Mouse (Mus musculus) heart, embryonic 11.5 days (tissue): ENCODE measurements around the gene Synrg. TPM values are rescaled to one million over a fixed set of nuclear protein-coding genes. Genes with fewer than 3 reads are reported as not detected.
A peak's percentile ranks its signal among the peaks of the same experiment; 100 is the strongest.

Experiments
- ATAC-seq: fragments of 200-750 bp; cut with Nextera tagmentation; replicated peaks from 2 replicates; pipeline ENCODE4 v1.8.0; 2017; ENCODE audit warnings: moderate library complexity; ENCODE audit not compliant: insufficient number of reproducible peaks, low FRiP score, low TSS enrichment
- H3K27ac ChIP-seq: fragments of 300-500 bp; sonication (generic); 2 replicates; pipeline ENCODE4 v1.5.1; 2014; ENCODE audit warnings: mild to moderate bottlenecking, low read depth, low read length
- H3K27me3 ChIP-seq: fragments of 300-500 bp; sonication (generic); 2 replicates; pipeline ENCODE4 v1.6.1; 2014; ENCODE audit warnings: mild to moderate bottlenecking, low read length, mixed read lengths; ENCODE audit not compliant: control insufficient read depth, insufficient read depth
- H3K36me3 ChIP-seq: fragments of 300-500 bp; sonication (generic); 2 replicates; pipeline ENCODE4 v1.6.1; 2014; ENCODE audit warnings: mild to moderate bottlenecking, low read length, moderate library complexity, mixed read lengths; ENCODE audit not compliant: control insufficient read depth, insufficient read depth
- H3K4me1 ChIP-seq: fragments of 300-500 bp; sonication (generic); 2 replicates; pipeline ENCODE4 v1.6.1; 2014; ENCODE audit warnings: low read length; ENCODE audit not compliant: control insufficient read depth, insufficient read depth
- H3K4me2 ChIP-seq: fragments of 300-500 bp; sonication (generic); 2 replicates; pipeline ENCODE4 v1.6.1; 2014; ENCODE audit warnings: mild to moderate bottlenecking, moderate library complexity
- H3K4me3 ChIP-seq: fragments of 300-500 bp; sonication (generic); 2 replicates; pipeline ENCODE4 v1.5.1; 2014; ENCODE audit warnings: low read depth, low read length
- H3K9ac ChIP-seq: fragments of 300-500 bp; sonication (generic); 2 replicates; pipeline ENCODE4 v1.6.1; 2014; ENCODE audit warnings: mild to moderate bottlenecking, low read depth, low read length, moderate library complexity
- H3K9me3 ChIP-seq: fragments of 300-500 bp; sonication (generic); replicated peaks from 2 replicates; pipeline ENCODE4 v1.6.1; 2016; ENCODE audit warnings: low read length; ENCODE audit not compliant: control insufficient read depth
- WGBS: fragments of 180-500 bp; shearing (Covaris S2); extraction: QIAGEN DNeasy Blood & Tissue Kit; methylation state at CpG from one replicate; pipeline ENCODE4 v1.1.7; 2014; ENCODE audit not compliant: insufficient replicate concordance; 5-methylcytosine and 5-hydroxymethylcytosine counted together
- polyA plus RNA-seq: library from polyadenylated mRNA; unstranded; fragments of >200 nt; fragmentation: Nextera tagmentation; extraction: Ambion mirVana; gene quantifications from 2 replicates; pipeline ENCODE4 v1.2.1, GENCODE M21; 2014

Gene Synrg
- polyA plus RNA-seq, 1 experiment from 2014 or later = 7.1 TPM

- Histone ChIP-seq H3K4me1 (peaks cover 8% of the 10 kb centered on the region; the same call in 1 of the 2 replicates), H3K9ac (no peak overlapping the region), H3K27ac (no peak overlapping the region), H3K27me3 (no peaks in the 10 kb centered on the region), H3K4me3 (no peak overlapping the region), H3K9me3 (peaks cover 2% of the 10 kb centered on the region; the same call in 1 of the 2 replicates), H3K36me3 (no peaks in the 10 kb centered on the region), H3K4me2 (no peak overlapping the region)
- ATAC-seq = no peak
- 71% methylated on average over 6 of the region's 6 CpGs for WGBS
Measured at GRCm38 (mm10) chr11:84060635-84061034, 96.4 kb downstream of the Synrg start.

GRCm38 (mm10) chr11:84061881-84062280 lies 97.7 kb downstream of the Synrg start:
- Histone ChIP-seq H3K4me3 (no peak overlapping the region), H3K9ac (no peak overlapping the region), H3K9me3 (no peaks in the 10 kb centered on the region), H3K27me3 (peaks cover 7% of the 10 kb centered on the region), H3K4me2 (no peak overlapping the region), H3K36me3 (no peaks in the 10 kb centered on the region), H3K4me1 (peaks cover 9% of the 10 kb centered on the region), H3K27ac (no peak overlapping the region)
- WGBS = 61% methylated on average over 2 of the region's 2 CpGs
- ATAC-seq = no peak

GRCm38 (mm10) chr11:84062805-84063204 lies 98.6 kb downstream of the Synrg start:
- no peak overlapping the region for H3K9ac ChIP-seq
- 0 out of 2 replicates have a peak, but pooled peaks have one; percentile 26 for ATAC-seq

GRCm38 (mm10) chr11:84063631-84064209 lies 99.5 kb downstream of the Synrg start:
- 81% methylated on average over 3 of the region's 3 CpGs for WGBS
- H3K9ac ChIP-seq = no peak overlapping the region

More at GRCm38 (mm10) chr11:84062805-84063204, 98.6 kb downstream of the Synrg start:
- Histone ChIP-seq H3K27me3 (peaks cover 12% of the 10 kb centered on the region), H3K4me2 (no peak overlapping the region), H3K9me3 (no peaks in the 10 kb centered on the region), H3K4me1 (peaks cover 14% of the 10 kb centered on the region), H3K4me3 (no peak overlapping the region), H3K36me3 (no peaks in the 10 kb centered on the region), H3K27ac (no peak overlapping the region)
- 21% methylated on average over 2 of the region's 2 CpGs for WGBS

GRCm38 (mm10) chr11:84066071-84066481 lies 101.8 kb downstream of the Synrg start:
- H3K36me3 ChIP-seq = no peaks in the 10 kb centered on the region
- no peaks in the 10 kb centered on the region for H3K9me3 ChIP-seq
- 9% methylated on average over 11 of the region's 11 CpGs for WGBS
- no peak for ATAC-seq
- peaks cover 20% of the 10 kb centered on the region for H3K27me3 ChIP-seq
- peaks cover 14% of the 10 kb centered on the region for H3K4me1 ChIP-seq
- peak overlapping the region; percentile 5 for H3K4me2 ChIP-seq
- H3K9ac ChIP-seq = no peak overlapping the region
- H3K4me3 ChIP-seq = no peak overlapping the region
- H3K27ac ChIP-seq = no peak overlapping the region

More at GRCm38 (mm10) chr11:84063631-84064209, 99.5 kb downstream of the Synrg start:
- no peaks in the 10 kb centered on the region for H3K36me3 ChIP-seq
- peaks cover 14% of the 10 kb centered on the region for H3K4me1 ChIP-seq
- H3K27ac ChIP-seq = no peak overlapping the region
- no peak overlapping the region for H3K4me2 ChIP-seq
- H3K9me3 ChIP-seq = no peaks in the 10 kb centered on the region
- peaks cover 16% of the 10 kb centered on the region for H3K27me3 ChIP-seq
- ATAC-seq = no peak
- H3K4me3 ChIP-seq = no peak overlapping the region

GRCm38 (mm10) chr11:84066927-84067645 lies 102.9 kb downstream of the Synrg start:
- H3K9me3 ChIP-seq = no peaks in the 10 kb centered on the region
- H3K27ac ChIP-seq = no peak overlapping the region
- peak overlapping the region; percentile 66 for H3K4me3 ChIP-seq
- WGBS = 11% methylated on average over 18 of the region's 18 CpGs
- no peaks in the 10 kb centered on the region for H3K36me3 ChIP-seq
- H3K4me1 ChIP-seq = peaks cover 14% of the 10 kb centered on the region
- H3K9ac ChIP-seq = no peak overlapping the region
- no peak for ATAC-seq
- peak overlapping the region; percentile 89 for H3K4me2 ChIP-seq
- peaks cover 20% of the 10 kb centered on the region for H3K27me3 ChIP-seq

- H3K9ac ChIP-seq = peak overlapping the region; percentile 68
- no peaks in the 10 kb centered on the region for H3K36me3 ChIP-seq
- no peaks in the 10 kb centered on the region for H3K9me3 ChIP-seq
- H3K4me2 ChIP-seq = peak overlapping the region; percentile 89
- H3K4me1 ChIP-seq = peaks cover 11% of the 10 kb centered on the region
- 3% methylated on average over 21 of the region's 21 CpGs for WGBS
- H3K27ac ChIP-seq = no peak overlapping the region
- H3K27me3 ChIP-seq = peaks cover 20% of the 10 kb centered on the region
- H3K4me3 ChIP-seq = peak overlapping the region; percentile 66
- ATAC-seq = peak; percentile 46; the same call in 1 of the 2 replicates
Measured at GRCm38 (mm10) chr11:84067720-84068190, 103.5 kb downstream of the Synrg start.

GRCm38 (mm10) chr11:84068191-84069033 lies 104.2 kb downstream of the Synrg start:
- H3K27ac ChIP-seq = no peak overlapping the region
- ATAC-seq = peak; percentile 39; the same call in 1 of the 2 replicates

More at GRCm38 (mm10) chr11:84068191-84069033, 104.2 kb downstream of the Synrg start:
- Histone ChIP-seq H3K9ac (peak overlapping the region; percentile 68), H3K4me3 (peak overlapping the region; percentile 66), H3K4me1 (peaks cover 6% of the 10 kb centered on the region; the same call in 1 of the 2 replicates), H3K27me3 (peaks cover 20% of the 10 kb centered on the region), H3K9me3 (no peaks in the 10 kb centered on the region), H3K4me2 (peak overlapping the region; percentile 89), H3K36me3 (no peaks in the 10 kb centered on the region)
- 3% methylated on average over 61 of the region's 63 CpGs for WGBS
